Mouse (Mus musculus): ENCODE results near the gene Gga3.

DNA sequence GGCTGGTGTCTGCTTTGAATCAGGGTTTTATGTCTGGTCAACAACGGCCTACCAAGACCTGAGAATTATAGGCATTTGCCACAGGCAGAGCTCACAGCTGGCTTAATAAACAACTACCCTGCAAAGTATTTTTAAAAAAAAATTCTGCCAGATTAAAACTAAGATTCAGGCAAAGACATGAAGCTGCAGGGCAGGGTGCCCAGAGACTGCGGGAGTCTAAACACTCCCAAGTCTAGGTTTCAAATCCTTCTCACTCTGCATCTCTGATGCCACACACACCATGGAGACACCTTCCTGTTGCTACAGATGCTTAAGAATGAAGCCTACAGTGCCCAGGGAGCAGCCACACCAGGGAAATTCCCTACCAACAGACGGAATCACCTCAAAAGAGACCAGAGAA is 47.8 kb upstream of the Gga3 start:
- TF ChIP-seq CTCF (IDR thresholded peaks at IDR 0.05; ENCODE audit: extremely low read depth, insufficient read length, insufficient replicate concordance, low read depth, low read length) (no peak), POLR2A (IDR thresholded peaks at IDR 0.05; ENCODE audit: low read depth, low read length) (no peak)
